Mouse (Mus musculus) gastrocnemius, postnatal 4 days (tissue): ENCODE data around the gene Grid1. TPM values are rescaled to one million over a fixed set of nuclear protein-coding genes. Genes with fewer than 3 reads are reported as not detected.

ENCODE experiments used
- DNase-seq, 2 experiments: peaks; one replicate each; pipeline ENCODE4 v3.0.0; 2021 to 2022; ENCODE audit warnings: low spot score in 2 of 2, mixed read lengths in 2 of 2
- total RNA-seq, 2 experiments: library from RNA; stranded (reverse); gene quantifications; 2 replicates each; pipeline ENCODE4 v1.2.3; 2021

Gene Grid1
- total RNA-seq, 2 experiments from 2014 or later: 0.27 to 0.34 TPM

DNA sequence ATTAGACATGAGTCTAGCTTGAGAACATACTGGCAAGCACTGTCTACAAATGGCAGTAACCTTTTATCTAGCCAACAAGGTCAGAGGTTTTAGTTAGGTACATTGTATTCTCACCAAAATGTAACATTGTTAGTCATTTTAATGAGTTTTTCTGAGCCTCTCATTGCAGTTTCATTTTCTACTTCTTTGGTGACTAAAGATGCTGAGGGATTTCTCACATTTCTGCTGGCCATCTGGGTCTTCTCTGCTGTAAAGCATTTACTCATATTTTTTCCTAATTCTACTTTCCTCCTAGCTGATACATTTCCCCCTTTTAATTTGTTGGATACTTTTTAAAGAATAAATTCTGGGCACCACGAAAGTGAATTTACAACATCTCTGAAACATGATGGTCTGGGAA lies 365.5 kb downstream of the Grid1 start:
- DNase-seq: no peak

DNA sequence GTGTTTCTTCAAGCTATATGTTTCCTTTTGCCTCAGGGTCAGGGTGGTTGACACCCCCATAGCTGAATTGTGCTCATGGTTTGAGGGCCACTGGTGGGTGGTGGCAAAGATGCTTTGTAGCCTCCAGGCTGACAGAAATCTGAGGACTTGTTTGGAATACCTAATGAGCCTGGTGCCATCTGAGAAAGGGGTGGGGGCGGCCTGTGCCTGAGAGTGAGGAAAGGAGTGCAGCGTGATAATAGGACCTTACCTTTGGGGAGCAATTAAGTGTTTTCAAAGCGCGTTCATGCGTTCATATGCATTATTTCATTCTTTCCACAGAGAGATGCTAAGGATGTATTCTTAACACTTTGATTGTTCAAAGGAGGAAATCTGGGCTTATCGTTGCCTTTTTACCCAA lies 372.3 kb downstream of the Grid1 start:
- no peak for DNase-seq

DNA sequence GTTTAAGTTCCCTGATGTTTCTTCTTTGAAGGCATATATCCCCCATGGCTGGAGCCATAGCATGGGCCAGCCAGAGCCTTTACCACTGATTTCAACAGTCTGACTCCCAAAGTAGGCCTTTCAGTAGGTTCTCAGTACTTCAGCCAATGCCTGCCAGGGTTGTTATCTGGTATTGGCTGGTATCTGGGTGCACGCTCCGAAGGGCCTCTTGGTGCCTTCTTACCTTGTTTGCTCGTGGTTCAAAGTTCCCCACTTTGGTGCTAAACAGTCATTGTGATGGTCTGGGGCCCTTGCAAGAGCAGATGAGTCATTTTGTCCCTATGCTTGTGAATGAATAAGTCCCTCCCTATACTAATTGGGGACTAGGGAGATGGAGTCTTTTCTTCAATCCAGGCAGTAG lies 377.5 kb downstream of the Grid1 start:
- no peak for DNase-seq

DNA sequence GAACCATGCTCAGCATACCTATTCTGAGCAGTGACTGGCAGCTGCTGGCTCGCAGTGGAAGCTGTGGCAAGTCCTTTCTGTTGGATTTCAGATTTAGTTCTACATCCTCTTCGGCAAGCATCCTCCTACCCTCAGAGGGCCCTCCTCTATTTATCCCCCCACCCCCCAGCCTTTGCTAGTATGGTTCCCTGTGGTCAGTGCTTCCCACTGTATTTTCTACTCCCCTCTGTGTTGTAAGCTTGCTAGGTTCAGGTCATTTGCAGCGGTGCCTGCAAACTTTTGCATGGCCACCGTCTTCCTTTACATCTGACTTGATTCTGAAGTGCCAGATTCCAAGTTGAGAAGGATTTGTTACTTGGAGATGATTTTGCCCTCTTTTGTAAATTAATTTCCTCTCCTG lies 378.5 kb downstream of the Grid1 start:
- DNase-seq: no peak

DNA sequence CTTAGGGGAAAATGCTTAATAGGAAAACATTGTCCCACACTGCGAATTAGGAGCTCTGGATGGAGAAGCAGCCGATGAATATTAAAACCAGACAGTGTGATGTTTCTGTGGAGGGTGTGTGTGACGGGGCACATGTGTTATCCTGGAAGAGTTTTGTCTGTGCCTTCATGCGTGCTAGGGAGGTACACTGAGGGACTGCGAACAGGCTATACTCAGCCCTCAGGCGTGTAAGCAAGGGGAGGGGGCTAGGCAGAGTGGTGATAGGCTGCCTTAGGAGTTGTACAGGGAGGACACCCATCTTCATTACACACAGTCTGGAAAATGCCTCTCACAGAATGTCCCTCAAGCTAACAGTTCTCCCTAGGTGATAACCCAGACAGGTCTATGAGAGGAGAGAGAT lies 379.0 kb downstream of the Grid1 start:
- DNase-seq: no peak

DNA sequence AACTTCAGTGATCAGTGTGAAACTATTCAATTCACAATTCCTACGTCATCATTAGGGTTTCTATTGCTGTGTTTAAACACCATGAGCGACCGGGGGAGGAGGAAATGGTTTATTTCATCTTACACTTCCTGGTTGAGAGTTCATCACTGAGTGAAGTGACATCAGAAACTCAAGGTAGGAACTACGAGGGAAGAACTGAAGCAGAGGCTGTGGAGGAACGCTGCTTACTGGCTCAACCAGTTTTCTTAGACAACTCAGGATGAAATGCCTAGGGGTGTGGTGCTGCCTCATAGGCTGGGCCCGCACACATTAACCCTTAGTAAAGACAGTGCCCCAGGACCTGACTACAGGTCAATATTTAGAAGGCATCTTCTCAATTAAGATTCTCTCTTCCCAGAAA lies 389.5 kb downstream of the Grid1 start:
- no peak for DNase-seq

DNA sequence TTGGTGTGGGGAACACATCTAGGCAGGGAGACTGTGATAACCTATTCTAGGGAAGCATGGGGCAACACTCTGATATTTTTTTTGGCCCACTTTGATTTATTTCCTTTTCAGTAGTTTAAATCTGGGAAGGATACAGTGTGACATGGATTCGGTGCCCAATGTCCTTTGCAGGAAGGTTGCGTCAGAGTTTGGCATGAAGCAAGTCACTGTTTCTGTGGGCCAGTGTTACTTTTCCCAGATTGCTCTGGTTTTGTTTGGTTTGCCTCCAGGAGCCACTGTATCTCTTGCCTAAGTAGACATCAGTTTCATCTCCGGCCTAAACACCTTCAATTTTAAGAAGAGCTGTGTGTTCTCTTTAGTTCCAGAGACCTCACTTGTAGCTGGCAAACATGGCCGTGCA lies 399.1 kb downstream of the Grid1 start:
- DNase-seq: no peak

DNA sequence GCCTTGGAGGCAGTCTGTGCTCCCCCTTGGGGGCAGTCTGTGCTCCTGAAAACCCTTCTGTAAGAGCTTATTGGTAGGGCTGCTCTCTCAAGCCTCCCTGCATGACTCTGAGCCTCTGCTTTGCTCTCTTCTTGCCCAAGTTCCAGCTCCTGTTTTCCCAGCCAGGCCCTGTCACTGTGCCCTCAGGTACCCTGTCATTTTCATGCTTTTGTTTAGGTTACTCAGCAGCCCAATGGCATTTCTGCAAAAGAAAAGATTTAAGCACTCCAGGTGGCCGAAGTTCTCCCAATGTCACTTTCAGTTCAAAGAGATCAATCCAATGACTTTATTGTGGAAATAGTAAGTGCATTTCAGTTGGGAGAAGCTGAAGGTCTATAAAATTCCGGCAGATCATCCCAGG lies 402.3 kb downstream of the Grid1 start:
- DNase-seq: no peak

DNA sequence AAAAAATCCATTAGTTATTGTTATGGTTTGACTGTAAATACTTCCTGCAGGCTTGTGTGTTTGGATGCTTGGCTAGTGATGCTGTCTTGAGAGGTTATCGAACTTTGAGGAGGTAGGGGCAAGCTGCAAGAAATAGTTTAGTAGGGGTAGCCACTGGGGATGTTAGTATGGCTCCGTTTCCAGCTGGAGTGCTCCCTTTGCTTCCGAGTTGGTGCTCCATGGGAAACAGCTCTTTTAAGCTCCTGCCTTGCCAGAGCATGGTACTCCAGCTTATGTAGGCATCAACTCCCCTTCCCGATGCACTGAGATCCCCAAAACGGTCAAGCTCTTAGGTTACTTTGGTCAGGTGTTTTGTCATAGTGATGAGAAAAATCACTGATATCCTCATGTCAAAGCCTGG lies 407.7 kb downstream of the Grid1 start:
- DNase-seq: no peak

DNA sequence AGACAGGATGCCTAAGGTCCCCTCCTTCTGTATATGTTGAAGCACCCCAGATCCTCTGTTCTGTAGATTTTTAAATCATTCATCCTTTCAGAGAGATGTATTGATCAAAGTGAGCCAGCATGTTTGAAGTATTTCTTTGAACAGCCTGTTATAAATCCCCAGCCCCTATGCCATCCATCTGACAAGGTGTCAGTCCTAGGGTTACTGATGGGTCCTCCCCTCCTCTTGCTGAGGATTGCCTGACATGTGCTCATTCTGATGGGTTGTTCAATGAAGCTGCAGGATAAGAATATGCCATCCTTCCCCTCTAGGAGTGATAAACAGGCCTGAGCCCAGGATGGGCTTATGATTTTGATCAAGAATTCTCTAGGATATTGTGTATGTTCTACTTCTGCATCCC lies 411.5 kb downstream of the Grid1 start:
- DNase-seq: no peak

DNA sequence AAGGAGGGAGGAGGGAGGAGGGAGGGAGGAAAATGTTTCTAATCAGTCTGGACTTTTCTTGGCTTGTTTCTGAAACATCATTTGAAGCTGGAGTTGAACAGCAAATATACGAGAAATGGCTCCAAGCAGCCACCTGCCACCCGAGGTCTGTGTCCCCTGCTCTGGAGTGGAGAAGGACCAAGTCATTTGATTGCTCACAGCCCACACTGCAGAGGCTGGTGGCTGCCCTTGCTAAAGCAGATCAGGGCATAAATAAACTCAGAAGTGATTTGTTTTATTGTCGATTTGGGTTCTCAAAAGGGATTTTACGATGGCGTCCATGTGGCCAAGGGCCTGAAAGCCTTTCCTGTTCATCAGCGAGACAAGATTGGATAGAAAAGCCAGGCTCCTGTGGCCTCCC lies 423.0 kb downstream of the Grid1 start:
- no peak for DNase-seq

DNA sequence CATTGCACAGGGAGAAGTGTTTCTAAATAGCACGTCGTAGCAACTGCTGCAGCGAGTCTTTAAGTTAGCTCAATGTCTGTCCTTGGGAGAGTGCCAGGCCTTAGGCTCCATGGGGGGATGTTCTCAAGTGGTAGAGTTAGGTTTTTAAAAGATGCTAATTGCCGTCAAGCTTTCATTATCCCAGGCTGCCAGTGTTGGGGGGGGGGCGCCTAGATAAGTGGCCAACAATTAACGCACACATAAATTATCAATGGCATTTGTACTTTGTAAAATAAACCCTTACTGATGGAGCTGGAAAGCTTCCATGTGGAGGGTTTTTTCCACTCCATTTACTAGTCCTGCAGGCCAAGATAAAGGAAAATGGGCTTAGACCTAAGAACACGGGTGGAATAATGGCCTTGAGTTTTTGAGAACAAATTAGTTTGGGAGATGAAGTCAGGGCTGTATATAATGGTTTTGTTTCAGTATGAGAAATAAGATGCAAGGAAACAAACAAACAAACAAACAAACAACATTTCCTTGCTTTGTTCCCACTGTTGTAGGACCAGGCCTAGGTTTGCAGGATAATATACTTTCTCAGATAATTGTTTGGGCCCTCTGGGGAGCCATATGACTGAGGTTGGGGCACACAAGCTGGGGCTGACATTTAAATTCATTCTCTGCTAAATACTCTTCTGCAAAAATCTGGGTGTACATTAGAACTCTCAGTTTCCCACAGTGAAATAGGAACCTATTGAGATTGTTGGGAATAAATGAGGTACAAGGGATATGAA lies 425.1 kb downstream of the Grid1 start:
- no peak for DNase-seq

DNA sequence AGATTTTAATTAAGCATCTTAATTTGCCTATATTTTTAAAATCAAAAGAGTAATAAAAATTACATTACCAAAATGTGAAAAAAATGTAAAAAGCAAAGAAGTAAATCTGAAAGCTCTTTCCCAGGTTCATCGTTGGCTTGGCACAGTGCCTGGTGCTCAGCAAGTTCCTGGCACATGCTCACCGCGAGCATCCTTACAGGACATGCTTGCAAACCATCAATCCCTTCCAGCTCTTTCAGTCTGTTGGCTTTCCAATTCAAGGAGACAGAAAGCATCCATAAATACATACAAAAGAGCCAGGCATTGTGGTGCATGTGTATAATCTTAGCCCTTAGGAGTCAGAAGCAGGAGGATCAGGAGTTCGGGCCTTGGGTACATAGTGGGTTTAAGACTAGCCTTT lies 430.5 kb downstream of the Grid1 start:
- no peak for DNase-seq

DNA sequence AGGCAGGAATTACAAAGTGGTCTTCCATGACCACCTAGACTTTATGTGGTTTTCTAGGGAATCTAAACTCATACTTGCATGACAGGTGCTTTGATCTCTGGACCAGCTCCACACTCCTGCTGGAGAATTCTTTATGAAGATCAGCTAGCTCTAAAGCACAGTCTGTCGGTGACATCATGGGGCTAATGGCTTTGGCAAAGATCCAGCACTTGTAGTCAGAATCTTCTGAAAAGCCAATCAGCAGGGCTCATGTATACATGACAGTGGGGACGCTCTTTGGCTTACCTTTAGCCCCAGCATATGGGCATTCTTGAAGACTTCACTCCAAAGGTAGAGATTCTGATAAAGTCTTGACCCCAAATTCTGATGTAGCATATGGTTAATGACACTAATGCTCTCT lies 434.6 kb downstream of the Grid1 start:
- DNase-seq: no peak

DNA sequence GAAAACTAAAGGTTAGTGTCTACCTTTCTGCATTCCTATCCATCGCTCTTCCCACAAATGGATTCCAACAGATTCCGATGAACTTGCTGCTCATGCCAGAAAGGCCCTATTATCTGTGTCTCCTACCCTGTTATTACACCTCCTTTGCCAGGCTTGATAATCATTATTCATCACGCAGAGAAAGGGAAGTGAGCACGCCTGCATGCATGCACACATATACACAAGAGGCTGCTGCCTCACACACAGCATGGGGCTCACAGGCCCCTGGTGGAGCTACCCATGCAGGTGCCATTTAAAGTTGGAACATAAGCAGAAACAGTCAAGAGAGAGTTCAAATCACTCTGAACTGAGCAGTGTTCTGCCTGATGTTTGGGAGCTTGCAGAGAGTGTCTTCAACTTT lies 450.4 kb downstream of the Grid1 start:
- DNase-seq: no peak

DNA sequence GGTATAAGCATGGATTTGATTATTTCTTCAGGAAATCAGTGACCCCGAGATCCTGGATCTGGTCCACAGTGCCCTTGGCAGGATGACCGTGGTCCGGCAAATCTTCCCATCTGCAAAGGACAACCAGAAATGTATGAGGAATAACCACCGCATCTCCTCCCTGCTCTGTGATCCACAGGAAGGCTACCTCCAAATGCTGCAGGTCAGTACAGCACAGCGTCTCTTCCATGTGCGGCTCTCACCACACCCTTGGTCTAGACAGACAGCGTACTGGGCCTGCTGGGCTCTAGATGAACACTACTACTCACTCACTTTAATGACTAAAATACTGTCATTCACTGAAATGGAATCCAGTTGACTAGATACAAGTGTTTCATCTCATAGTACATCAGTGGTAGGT lies 489.3 kb downstream of the Grid1 start:
- DNase-seq: no peak

DNA sequence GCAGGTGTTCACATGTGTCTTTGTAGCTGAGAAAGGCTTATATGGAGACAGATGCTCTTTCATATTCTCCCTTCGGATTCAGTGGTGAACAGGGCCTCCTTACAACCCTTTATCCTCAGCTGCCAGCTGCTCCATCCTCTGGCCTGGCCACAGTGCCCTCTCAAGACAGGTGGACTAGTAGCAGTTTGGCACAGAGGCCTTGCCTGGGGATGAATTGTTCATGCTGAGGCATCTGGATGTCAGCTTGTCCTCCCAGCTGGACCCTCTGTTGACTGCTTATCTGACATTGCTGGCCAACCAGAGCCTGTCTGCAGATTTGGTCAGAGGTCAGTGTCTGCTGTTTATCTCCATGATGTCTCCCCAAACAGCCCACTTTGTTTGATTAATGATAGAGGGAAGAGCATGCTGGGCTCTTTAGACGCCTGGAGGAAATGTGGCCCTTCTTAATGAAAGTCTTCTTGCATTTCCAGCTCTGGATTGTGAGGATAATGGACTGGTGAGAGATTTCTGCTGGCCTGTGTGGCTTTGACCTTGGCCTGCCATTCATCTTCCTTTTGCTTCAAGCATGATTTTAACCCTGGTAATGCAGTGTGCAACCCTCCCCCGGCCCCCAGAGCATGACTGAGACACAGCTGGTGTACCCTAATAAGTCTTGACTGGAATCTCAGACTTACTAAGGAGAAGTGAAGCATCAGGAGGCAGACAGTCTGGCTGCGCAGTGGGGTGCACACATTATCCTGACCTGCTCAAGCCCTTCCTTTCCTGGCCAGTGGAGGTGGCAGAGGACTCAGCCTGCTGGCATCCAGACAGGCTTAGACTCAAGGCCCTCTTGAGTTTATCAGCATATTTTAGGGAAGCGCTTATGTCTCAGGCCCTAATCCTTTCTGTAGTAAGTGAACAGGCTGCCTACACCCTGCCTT lies 493.7 kb downstream of the Grid1 start:
- DNase-seq: no peak

DNA sequence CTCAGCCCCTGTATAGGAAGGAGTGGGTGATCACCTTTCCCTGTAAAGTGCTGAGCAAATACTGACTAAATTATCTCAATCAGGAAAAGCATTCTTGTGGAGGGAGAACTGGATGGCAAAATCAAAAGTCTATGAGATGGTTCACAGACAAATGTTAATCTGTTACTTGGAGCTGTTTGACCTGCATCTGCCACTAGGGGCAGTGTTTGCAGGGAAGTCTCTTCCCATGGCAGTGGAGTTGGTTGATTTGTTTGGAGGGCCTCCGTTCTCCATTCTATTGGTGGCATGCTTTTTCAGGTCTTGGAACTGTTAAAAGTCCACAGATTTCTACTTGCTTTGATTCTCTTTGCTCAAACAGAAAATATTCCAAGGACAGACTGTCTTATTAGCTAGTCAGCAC lies 506.4 kb downstream of the Grid1 start:
- DNase-seq: no peak

DNA sequence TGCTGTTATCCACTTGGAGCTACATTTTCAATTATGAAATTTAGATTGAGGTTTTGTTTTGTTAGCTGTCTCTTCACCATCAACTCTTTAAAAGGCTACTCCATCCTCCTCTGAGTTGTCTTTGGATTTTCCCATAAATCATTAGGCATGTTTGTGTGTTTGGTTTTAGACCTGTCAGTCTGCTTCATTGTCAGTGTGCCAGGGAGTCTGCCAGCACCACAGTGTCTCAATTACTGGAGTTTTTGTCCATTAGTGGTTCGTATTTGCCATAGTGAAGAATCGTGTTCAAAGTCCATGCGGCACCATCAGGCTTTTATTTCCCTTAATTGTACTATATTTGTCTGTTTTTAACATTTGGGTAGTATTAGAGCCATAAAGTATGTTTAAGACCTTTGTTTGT lies 516.7 kb downstream of the Grid1 start:
- DNase-seq: no peak

DNA sequence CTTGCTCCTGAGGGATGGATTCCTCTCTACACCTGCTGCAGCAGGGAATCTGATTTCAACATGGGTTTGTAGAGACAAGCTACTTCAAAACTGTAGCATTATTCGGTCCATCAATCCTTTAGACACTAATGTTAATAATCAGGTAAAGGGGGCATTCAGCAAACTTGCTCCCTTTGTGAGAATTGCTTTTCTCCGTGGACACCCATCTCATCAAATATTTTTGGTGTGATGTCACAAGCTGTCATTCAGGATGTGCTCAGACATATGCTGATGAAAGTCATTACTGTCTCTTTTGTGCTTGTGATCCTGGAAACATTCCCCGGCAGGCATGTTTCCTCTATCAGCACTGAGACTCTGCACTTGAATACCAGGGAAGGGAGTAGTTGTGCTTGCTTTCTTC lies 536.1 kb downstream of the Grid1 start:
- no peak for DNase-seq

DNA sequence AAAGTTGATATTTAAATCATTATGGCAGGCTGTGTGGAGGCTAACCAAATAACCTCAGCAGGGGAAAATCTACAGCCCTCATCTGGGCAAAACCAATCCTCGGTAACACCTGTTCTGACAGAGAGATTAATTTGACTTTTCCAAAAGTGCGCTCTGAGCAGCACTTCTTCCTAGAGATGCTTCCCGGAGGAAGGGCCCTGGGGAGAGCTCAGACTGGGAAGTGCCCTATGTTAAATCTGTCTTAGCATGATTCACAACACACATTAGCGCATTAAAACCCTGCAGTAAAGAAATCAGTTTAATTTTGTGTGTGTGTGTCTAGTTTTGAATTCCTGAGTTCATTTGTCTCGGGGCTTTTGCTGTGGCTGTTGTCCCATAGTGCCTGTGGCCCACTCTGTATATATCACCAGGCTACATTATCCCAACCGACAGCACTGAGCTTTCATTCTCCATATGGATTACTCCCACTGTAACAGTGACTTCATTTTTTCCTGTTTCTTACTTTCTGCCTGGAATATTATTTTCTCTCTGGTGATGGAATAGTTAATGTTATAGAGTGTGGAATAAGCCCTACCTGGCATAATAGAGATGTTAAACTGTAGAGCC lies 536.7 kb downstream of the Grid1 start:
- no peak for DNase-seq

DNA sequence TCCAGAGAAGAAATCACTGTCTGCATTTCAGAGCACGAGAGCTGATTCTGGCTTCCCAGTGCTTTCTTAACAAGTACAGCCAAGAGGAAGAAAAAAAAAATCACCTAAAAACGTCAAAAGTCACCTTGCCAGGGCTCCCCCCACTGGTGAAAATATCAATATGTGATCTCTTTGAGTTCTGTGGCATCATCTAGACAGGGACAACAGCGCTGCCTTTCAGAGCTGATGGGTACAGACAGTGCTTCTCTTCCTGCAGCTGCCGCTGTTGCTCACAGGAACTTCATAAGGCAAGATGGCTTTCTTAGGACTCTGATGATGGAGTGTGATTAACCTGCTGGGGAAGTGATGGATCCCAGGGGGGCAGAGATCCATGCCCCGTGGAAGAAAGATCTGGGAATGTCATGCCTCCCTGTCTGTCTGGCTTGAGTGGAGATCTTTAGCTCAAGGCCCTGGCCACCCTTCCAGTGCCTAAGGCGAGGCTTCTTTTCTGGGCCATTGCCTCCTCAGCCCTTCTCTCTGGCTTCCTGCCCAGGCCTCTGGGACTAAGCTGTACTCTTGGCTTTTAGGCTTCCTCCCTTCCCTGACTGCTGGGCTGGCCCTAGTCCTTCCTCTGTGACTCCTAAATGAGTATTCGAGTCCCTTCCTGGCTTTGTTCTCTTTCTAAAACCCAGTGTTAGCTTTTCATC lies 538.4 kb downstream of the Grid1 start:
- peak in 1 of 2 experiments; percentile 56 for DNase-seq
